Mouse (Mus musculus) thymus, postnatal 25 days (tissue): ENCODE measurements around the gene Gm3526.
"Not testable (repeated sequence)": the region's sequence is repeated elsewhere in the genome, so short reads cannot be mapped to it uniquely, and the experiment has no call there.

Source experiments
- DNase-seq: peaks from one replicate; pipeline ENCODE4 v3.0.0; 2022

Gene Gm3526

DNA sequence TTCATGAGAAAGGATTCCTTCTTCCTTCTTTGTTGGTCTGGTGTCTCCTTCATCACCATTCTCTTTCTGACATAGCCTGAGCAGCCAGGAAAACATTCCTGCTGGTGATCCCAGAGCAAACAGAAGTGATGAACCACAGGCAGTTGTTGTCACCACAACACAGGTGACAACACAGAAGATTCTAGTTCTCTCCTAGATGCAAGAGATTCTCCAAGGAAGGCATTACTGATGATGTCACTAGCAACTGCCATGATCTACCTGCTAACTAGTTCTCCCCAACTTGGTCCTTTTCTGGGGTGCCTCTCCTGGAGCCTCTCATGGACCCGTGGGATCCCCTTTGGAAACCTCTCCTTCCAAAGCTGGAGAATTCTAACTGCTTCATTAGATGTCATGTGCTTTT lies at the start of gene Gm3526:
TSS of gene Gm3526 (minus strand) at position 101 of the 400 bp plus-strand sequence.
- not testable (repeated sequence) for DNase-seq
